Mouse (Mus musculus): ENCODE measurements at regions not wholly inside any gene's neighbourhood (a gene's known extent, or its start where the extent isn't known, plus 50 kb on each side); places are given as distances from the start of the nearest gene placed in this dataset.

GRCm38 (mm10) chr17:45292883-45293282 lies 140.7 kb downstream of the Cdc5l start:
- DNase-seq, result no peak
- intact Hi-C loops (cut with DNase I), result no loop called here

- no peak for DNase-seq
- intact Hi-C loops (cut with DNase I), result no loop called here
Measured at GRCm38 (mm10) chr17:45291052-45291451, 142.5 kb downstream of the Cdc5l start.

- intact Hi-C loops (cut with DNase I), result no loop called here
- DNase-seq, result no peak
Measured at GRCm38 (mm10) chr17:45285621-45286189, 147.8 kb downstream of the Cdc5l start.

- no peak for DNase-seq
- intact Hi-C loops (cut with DNase I), result no loop called here
Measured at GRCm38 (mm10) chr17:45281554-45281953, 152.0 kb downstream of the Cdc5l start.

GRCm38 (mm10) chr17:45279811-45280205 lies 153.7 kb downstream of the Cdc5l start:
- intact Hi-C loops (cut with DNase I), result loop anchor here (10.0 kb wide), 1 partner anchor 1105 kb away; no protein-coding TSS in a partner anchor

GRCm38 (mm10) chr17:45279075-45279810 lies 154.3 kb downstream of the Cdc5l start:
- intact Hi-C loops (cut with DNase I), result loop anchor here (10.0 kb wide), 1 partner anchor 1104 kb away; no protein-coding TSS in a partner anchor

More at GRCm38 (mm10) chr17:45279811-45280205, 153.7 kb downstream of the Cdc5l start:
- DNase-seq, result no peak

GRCm38 (mm10) chr17:45277516-45277915 lies 156.0 kb downstream of the Cdc5l start:
- intact Hi-C loops (cut with DNase I), result loop anchor here (10.0 kb wide), 1 partner anchor 1103 kb away; no protein-coding TSS in a partner anchor
- DNase-seq, result no peak

More at GRCm38 (mm10) chr17:45279075-45279810, 154.3 kb downstream of the Cdc5l start:
- no peak for DNase-seq

- DNase-seq, result no peak
- intact Hi-C loops (cut with DNase I), result loop anchor here (10.0 kb wide), 1 partner anchor 1102 kb away; no protein-coding TSS in a partner anchor
Measured at GRCm38 (mm10) chr17:45276686-45277405, 156.7 kb downstream of the Cdc5l start.

GRCm38 (mm10) chr17:45274894-45275293 lies 158.6 kb downstream of the Cdc5l start:
- intact Hi-C loops (cut with DNase I), result loop anchor here (10.0 kb wide), 1 partner anchor 1100 kb away; no protein-coding TSS in a partner anchor
- DNase-seq, result no peak

- intact Hi-C loops (cut with DNase I), result no loop called here
- no peak for DNase-seq
Measured at GRCm38 (mm10) chr17:45266776-45267175, 166.8 kb downstream of the Cdc5l start.

- intact Hi-C loops (cut with DNase I), result no loop called here
Measured at GRCm38 (mm10) chr17:45265587-45265986, 167.9 kb downstream of the Cdc5l start.

GRCm38 (mm10) chr17:45264434-45264833 lies 169.1 kb downstream of the Cdc5l start:
- no peak for DNase-seq
- intact Hi-C loops (cut with DNase I), result no loop called here

More at GRCm38 (mm10) chr17:45265587-45265986, 167.9 kb downstream of the Cdc5l start:
- DNase-seq, result no peak

GRCm38 (mm10) chr17:45260421-45260820 lies 173.1 kb downstream of the Cdc5l start:
- DNase-seq, result no peak
- intact Hi-C loops (cut with DNase I), result no loop called here

- intact Hi-C loops (cut with DNase I), result no loop called here
- DNase-seq, result no peak
Measured at GRCm38 (mm10) chr17:45258007-45258406, 175.5 kb downstream of the Cdc5l start.

- intact Hi-C loops (cut with DNase I), result loop anchor here (5.0 kb wide), 1 partner anchor 990 kb away; no protein-coding TSS in a partner anchor
- no peak for DNase-seq
Measured at GRCm38 (mm10) chr17:45252593-45253230, 180.8 kb downstream of the Cdc5l start.

- intact Hi-C loops (cut with DNase I), result loop anchor here (2.0 to 5.0 kb wide), 3 partner anchors 508 to 989 kb away; no protein-coding TSS in a partner anchor
- DNase-seq, result peak; percentile 54 to 73
Measured at GRCm38 (mm10) chr17:45251034-45251730, 182.4 kb downstream of the Cdc5l start.

- no peak for DNase-seq
- intact Hi-C loops (cut with DNase I), result loop anchor here (2.0 to 5.0 kb wide), 3 partner anchors 508 to 988 kb away; no protein-coding TSS in a partner anchor
Measured at GRCm38 (mm10) chr17:45250450-45250849, 183.1 kb downstream of the Cdc5l start.

GRCm38 (mm10) chr17:45247142-45248137 lies 186.1 kb downstream of the Cdc5l start:
- peak; percentile 8 for DNase-seq
- intact Hi-C loops (cut with DNase I), result no loop called here

- intact Hi-C loops (cut with DNase I), result no loop called here
- no peak for DNase-seq
Measured at GRCm38 (mm10) chr17:45244870-45245269, 188.7 kb downstream of the Cdc5l start.
